Mouse (Mus musculus) right cerebral cortex, adult 18-20 months (tissue): ENCODE results near the gene Ubash3a.

ENCODE experiments used
- DNase-seq: peaks from one replicate; pipeline ENCODE4 v3.0.0; 2022; ENCODE audit warnings: mixed read lengths

The Ubash3a gene

DNA sequence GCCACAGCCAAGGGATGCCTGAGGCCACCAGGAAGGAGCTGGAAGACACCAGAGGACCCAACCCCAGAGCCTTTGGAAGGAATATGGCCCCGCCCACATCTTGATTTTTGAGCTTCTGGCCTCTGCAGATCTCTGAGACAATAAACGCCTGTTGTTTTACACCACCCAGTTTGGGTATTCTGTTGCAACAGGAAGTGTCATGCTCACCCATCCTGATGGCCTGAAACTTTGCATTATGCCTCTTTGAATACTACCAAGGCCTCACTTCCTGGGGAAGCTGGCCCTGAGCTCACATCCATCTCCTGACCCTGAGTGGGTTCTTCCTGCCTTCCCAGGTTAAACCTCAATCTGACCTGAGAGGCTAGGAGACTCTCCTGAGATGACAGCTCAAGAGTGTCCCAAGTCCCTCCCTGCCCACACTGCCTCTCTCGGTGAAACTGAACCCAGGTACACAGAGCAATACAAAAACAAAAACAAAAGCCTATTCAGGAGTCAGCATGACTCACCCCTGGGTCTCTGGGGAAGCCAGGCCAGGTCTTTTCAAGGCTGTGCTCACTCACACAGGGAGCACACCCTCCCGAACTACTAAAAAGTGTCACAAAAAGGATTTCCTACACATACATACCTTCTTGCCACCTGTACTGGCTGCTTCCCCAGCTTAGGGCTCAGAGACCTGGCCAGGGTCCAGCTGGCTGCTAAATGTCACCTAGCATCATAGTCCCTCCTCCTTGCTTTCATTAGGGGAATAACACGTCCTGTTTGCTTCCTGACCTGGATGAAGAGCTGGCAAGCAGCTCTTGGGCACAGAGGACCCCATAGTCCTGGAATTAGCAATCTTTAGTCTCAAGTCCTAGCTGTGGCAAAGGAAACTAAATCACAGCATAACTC is 8.6 kb downstream of the Ubash3a start:
- DNase-seq = no peak

DNA sequence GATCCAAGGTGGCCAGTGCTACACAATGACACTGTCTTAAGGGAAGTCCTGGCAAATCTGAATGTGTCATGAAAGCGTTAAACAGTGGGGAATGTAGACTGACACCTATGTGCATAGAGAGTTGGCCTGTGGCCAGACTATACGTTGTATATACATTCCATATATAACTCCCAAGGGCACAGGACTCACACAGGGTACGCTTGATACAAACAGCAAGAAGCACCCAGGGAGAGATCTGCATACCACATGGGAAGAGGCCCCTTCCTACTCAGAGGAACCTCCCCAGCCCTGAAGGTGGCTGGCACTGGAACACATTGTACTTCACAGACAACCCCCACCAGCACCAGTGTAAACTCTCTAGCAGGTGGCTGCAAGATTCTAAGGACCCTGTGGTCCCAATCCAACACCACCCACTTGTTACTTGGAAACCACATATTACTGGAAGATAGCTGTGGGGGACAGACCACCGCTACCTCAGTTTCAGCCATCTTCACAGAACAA is 15.2 kb downstream of the Ubash3a start:
- DNase-seq = no peak

DNA sequence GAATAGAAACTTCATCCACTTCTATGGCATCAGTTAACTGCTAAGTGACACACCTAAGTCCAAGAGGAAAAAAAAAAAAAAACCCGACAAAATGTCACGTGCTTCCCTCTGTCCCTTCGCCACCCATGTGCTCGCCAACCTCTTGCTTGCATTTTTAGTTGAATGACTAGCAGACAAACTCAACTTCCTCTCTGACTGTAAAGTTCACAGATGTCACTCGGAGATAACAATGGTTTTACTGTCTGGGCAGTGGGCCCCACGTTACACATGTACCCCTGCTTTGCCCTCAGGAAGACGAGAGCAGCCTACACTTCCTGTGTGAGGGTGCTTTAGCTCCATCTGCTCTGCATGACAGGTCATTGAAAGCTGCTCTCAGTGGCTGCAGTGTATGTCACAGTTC is 16.2 kb downstream of the Ubash3a start:
- DNase-seq = no peak

DNA sequence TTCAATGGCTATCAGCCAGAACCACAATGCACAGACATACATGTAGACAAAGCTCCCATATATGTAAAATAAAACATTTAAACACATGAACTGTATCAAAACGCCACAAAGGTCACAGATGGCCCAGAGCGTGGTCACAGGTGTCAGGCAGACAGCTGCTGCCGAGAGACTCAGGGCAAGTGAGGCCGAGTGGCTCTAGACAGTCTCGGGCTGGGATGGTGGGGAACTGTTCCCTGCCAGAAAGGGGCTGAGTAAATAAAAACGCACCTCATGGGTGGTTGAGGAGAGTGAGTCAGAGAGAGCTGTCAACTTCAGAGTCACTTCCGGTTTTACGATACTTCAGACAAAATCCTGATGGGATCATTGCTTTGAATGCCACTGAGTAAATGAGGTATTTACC is 16.9 kb downstream of the Ubash3a start:
- DNase-seq = no peak

DNA sequence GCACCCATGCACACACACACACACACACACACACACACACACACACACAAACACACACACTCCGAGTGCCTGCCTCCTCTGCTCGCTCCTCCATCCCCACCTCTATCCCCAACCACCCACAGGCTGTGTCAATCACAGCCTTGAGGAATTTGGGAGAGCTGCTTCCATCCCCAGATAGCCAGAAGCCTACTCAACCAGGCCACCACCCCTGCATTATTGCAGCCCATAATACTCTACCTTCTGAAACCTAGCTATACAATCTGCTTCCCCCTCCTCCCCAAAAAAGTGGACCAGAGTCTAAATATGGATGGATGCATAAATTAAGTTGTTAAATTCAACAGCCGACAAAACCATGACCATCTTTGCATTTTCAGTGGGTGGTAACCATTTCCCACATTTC is 18.7 kb downstream of the Ubash3a start:
- peak; percentile 31 for DNase-seq

DNA sequence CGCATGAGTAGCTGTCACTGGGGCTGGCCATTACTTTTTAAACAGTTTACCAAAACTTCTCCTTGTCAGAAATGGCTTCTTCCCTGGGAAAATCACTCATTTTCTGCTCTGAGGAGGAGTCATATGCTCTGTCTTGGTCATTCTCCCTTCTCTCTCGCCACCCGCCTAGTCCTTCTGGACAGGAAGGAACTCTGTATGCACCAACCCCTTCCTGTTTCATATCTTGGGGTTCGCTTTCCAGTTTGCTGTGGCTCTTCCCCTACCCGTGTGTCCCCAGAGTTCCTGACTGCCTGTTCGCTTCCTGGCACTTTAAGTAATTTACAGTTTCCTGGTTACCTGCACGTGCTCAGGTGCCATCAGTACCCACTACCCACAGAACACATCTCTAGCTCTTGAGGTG is 19.3 kb downstream of the Ubash3a start:
- no peak for DNase-seq

DNA sequence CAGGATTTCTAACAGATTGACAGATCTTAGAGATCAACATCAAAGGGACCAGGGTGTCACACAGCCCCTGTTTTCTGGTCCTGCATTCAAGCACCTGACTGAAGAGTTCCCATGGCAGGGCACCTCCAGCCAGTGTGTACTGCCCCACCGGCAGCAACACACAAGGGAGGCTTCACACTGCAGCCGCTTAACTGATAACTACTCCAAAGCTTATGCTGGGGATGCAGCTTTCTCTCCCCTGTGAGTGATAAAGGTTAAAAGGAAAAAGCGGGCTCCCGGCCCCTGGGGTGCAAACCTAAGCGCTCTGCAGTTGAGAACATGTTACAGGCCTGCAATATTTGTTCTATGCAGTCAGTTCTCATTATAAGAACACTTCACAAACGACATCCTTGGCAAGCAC is 24.1 kb downstream of the Ubash3a start:
- DNase-seq = no peak

DNA sequence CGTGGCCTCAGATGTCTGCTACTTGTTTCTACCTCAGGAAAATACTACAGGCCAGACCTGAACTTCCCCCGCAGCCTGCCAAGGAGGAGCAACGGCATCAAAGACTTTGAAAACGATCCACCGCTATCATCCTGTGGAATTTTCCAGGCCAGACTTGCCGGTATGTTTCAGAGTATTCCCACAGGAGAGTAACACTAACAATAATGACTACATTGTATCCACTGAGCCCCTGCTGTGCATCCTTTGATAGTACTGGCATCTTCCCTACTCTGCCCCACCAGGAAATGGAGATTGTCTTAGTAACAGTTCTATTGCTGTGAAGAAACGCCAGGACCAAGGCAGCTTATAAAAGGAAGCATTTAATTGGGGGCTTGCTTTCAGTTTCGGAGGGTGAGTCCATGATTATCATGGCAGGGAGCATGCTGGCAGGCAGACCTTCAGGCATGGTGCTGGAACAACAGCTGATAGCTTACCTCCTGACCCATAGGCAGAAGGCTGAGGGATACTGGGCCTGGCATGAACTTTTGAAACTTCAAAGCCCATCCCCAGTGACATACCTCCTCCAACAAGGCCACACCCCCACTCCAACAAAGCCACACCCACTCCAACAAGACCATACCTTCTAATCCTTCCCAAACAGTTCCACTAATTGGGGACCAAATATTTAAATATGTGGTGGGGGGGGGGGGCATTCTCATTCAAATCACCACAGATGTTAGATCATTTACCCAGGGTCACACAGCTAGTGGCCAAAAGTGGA is 24.8 kb downstream of the Ubash3a start:
- DNase-seq = no peak

DNA sequence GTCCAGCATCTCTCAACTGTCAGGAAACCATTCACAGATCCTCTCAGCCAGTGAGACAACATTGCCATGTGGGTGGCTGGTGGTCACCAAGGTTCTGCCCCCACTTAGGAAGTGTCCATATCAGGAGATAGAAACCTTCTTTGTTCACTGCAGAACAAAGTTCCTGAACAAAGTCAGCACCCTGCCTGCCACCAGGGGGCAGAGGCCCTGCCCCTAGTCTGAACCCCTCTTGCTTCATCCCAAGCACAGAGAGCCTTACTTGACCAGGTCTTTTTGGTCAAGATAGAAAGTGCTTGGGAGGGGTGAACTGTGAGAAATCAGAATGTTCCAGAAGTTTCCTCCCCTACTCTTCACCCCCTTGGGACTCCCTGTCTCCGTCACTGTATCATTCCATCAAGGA is 28.2 kb downstream of the Ubash3a start:
- no peak for DNase-seq

DNA sequence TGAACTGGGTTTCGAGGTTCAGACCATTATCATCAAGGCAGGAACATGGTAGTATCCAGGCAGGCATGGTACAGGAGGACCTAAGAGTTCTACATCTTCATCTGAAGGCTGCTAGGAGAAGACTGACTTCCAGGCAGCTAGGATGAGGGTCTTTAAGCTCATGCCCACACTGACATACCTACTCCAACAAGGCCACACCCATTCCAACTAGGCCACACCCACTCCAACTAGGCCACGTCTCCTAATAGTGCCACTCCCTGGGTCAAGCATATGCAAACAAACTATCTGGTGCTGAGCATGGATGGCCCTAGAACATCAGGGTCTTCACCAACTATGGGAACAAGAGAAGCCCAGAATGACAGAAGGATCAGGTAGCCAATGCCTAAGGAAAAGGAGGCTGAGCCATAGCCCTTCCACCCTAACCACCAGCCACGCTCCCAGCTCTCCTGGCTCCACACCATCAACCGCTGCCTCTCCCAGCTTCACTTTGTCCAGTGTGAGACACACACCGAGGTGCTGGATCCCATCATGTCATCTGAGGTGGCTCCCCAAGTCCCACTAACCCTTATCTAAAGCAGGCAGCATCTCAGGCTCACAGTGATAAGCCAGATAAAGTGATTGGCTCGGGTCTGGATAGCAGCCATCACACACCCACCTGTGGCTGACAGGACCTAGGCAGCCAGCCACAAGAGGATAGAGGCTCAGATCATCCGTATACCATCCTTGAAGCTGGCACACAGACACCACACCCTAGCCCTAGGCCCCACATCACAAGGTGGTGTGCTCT is 30.8 kb downstream of the Ubash3a start:
- no peak for DNase-seq

DNA sequence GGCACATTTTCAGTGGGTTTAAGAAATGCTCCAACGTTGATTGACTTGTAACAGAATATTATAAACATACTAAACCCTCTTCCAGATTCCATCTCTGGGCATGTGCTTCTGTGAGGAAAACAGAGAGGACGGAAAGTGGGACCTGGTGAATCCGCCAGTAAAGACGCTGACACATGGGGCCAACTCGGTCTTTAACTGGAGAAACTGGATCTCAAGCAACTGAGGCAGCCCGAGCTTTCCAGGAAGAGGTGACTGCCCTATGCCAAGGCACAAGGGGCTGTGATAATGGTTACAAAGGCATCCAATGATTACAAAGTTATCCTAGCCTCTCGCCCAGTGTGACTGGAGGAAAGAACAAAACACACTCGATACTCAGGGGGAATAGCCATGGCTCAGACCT is 33.5 kb downstream of the Ubash3a start:
- no peak for DNase-seq

DNA sequence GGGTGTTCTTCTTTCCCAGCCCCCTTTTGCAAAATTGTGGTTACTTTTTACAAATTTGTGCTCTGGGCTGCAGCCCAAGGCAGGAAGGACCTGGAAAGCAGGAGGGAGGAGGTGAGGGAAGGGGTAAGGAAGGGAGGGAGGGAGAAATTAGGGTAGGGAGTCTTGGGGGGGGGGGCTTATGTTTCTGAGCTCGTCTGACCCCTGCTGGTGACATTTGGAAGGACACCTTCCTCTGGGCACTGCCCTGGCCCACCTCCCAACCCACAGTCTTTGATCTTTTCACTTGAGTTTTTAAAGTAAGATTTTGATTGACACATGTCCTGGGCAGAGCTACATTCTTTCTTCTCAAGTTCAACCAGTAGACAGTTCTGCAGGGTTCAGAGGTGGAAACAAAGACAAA is 35.1 kb downstream of the Ubash3a start:
- DNase-seq = no peak

DNA sequence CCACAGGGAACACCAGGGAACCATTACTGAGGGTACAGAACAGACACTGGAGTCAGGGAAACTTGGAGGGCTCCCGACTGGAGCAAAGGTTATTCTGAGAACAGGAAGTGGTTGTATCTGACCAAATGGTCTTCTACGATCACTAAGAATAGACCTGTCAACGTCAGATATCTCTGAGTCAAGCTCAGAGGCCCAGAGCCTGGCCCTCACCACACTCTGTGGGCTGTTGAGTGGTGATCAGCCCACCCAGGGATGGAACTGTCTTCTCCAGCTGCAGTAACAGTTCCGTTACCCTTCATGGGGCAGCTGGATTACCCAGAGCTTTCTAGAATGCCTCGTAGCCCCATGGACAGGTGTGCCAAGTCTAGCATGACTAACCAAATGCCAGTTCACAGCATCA is 37.6 kb downstream of the Ubash3a start:
- no peak for DNase-seq

DNA sequence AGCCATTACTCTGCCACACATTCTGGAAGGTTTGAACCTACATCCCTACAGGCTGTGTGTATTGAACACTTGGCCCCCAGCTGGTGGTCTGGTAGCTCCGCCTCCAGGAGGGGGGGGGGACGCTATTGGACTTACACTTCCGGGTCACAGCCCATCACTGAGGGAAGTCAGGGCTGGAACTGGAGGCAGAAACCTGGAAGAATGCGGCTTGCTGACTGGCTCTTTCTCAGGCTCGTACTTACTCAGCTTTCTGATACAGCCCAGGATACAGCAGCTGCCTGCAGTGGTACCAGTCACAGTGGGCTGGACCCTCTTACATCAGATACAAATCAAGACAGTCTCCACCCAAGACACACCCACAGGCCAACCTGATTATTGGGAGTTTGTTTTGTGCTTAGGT is 39.5 kb downstream of the Ubash3a start:
- DNase-seq = no peak

DNA sequence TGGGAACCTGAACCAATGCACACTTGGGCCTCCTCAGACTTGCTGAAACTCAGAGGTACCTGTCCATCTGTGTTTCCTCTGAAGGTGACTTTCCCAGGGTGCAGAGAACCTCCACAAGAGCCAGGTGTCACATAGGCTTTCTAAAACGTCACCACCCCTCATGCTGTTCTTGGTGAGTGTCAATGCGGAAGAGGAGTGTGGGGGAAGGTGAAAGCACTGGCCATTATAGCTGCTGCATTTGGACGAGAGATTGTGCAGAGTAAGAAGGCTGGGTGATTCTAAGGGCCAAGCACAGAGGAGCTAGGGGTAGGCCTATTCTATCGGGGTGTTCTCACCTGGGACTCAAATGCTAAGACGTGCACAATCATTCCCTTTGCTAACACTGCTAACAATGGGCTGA is 46.3 kb downstream of the Ubash3a start:
- DNase-seq = no peak

DNA sequence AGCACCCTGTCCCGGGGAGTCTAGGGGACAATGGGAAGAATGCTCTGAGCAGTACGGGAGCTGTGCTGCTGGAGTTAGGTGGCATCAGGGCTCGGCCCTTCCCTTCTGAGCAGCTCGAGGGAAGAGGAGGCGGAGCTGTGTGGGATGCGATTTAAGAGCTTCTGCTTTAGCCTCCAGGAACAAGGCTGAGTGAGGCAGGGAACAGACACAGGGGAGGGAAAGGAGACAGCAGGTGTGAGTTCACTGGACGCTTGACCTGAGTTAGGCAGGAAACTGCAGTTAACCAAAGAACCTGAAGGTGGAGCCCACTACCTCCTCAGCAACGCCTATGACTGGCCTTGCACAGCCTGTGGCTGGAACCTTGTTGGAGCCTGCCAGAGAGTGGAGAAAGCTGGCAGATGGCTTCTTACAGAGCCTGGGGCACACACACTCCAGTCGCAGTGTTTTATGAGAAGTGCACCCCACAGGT is 46.8 kb downstream of the Ubash3a start:
- peak; percentile 83 for DNase-seq

DNA sequence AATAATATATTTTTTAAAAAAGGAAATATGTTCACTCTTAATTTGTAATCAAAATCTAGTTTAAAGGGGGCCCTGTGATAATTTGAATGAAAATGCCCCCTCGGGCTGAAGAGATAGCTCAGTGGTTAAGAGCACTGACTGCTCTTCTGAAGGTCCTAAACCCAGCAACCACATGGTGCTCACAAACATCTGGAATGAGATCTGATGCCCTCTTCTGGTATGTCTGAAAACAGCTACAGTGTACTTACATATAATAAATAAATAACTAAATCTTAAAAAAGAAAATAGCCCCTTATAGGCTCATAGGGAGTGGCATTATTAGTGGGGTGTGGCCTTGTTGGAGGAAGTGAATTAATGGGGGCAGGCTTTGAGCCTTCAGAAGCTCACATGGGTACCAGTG is 49.5 kb downstream of the Ubash3a start:
- no peak for DNase-seq

DNA sequence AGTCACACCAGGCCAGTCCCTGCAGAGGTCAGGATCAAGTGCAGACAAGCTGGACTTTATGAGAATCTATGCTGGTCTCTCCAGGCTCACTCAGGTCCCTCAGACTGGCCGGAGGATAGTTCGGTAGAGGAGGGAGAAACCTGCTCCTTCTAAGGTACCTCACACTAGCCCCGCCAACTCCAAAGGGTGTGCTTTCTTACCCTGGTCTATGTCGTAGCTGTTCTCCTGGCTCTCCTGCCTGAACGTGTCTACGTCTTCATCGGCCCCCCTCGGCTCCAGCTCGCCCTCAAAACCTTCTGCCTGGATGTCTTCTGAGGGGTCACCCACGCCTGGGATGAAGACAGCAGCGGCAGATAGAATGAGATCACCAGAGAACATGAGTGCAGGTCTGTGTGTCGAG is 50.2 kb downstream of the Ubash3a start:
- no peak for DNase-seq

DNA sequence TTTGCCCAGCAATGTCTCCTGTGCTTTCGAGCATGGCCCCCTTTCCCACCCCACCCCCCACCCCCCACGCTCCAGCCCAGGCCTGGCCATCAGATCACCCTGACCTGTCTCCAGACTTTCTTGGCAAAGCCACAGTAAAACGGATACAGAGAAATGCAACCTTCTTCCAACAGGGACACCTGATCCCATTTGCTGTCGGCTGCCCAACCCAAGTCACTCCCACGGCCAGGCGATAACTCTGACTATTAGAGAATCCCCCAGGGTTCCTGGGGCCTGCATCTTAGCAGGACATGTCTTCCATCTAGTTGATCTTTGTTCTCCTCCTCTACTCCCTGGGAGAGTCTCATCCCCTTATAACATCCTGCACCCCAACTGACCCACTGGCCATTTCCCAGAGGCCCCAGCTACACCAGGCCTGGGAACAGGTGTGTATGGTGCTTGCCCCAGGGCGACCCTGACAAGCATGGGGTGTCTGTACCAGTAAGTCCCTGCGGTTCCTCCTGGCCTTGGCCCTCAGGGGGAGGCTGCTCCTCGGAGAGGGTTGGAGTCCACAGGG is 50.7 kb downstream of the Ubash3a start:
- DNase-seq = no peak

DNA sequence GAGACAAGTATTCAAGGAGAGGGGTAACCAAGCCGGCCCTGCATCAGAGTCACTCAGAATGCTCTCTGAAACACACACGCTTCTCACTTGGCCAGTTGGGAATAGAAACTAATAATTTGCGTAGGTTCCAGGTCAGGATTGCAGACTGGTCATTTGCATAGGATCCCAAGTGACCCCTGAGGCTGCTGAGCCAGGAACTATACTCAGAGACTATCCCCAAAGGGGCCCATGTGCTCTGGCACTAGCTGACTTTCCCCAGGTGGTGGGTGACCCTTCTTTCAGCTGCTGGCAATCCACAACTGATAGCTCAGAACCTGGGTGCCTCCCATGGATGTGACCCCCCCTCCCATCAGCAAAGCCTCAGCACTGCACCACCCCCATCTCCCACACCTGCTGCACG is 51.5 kb downstream of the Ubash3a start:
- no peak for DNase-seq

DNA sequence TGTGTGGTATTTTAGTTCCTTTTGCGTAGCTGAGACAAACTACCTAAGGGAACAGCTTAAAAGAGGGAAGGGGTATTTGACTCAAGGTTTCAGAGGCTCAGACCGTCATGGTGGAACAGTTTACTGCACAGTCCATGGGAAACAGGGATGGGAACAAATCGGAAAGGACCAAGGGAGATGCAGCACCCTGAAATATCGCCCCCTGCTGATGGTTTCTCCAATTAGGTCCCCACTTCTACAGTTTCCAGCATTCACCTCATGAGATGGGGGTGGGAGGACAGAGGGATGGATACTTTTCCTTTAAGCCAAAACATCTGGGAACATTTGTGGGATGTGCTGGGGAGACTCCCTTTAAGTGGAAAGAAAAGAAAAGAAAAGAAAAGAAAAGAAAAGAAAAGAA is 52.2 kb downstream of the Ubash3a start:
- DNase-seq = no peak

DNA sequence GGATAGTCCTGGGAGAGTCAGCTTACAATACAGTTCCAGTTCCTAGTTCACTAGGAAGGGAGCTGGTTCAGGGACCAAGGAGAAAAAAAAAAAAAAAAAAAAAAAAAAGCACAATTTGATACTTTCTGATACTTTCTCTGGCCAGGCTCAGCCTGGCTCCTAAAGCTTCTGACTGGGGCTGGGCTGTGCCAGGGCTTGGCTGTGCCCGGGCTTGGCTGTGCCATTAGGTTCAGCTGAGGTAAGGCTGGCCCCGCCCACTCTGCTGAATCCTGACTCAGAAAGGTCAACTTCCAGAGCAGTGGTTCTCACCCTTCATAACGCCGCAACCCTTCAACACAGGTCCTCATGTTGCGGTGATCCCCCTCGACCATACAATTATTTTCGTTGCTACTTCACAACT is 52.8 kb downstream of the Ubash3a start:
- no peak for DNase-seq

DNA sequence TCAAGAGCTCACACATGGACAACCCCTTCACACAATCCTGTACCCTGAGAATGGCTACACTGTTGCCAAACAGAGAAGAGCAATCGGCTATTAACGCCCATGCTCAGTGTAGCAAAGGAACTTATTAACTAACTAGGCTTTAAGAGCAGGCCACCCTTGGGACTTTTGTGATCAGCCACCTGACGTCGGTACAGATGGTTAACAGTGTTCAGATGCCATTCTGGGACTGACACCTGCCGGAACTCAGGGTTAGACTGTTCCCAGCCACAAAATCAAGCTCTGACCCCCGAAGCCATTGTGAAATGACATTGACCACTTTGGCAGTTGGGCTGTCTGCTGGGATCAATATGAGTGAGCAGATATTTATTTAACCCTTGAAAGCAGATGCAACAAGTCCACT is 53.7 kb downstream of the Ubash3a start:
- DNase-seq = no peak
